Mouse (Mus musculus): ENCODE data around the gene Prkag2.

Prkag2 gene

DNA sequence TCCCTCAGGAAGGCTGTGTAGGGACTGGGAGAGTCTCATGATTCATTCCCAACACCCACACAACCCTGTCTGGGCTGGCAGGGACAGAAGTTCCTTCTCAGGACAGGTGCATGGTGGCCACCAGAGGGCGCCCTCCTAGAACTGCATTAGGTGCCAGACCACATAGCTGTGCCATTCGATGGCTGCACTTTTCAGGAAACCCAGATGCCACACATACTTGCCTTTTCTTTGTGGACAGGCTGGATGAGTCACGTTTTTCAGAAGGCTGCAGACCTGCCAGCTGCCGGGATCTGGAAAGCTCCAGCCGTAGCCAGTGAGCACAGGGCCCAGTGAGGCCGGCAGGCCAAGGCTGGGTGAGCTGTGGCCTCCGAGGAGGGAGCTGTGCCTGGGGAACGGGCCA lies 93.6 kb downstream of the Prkag2 start:
- peak; percentile 46 for DNase-seq (ENCODE audit: extremely low read depth, low read depth, low spot score)

DNA sequence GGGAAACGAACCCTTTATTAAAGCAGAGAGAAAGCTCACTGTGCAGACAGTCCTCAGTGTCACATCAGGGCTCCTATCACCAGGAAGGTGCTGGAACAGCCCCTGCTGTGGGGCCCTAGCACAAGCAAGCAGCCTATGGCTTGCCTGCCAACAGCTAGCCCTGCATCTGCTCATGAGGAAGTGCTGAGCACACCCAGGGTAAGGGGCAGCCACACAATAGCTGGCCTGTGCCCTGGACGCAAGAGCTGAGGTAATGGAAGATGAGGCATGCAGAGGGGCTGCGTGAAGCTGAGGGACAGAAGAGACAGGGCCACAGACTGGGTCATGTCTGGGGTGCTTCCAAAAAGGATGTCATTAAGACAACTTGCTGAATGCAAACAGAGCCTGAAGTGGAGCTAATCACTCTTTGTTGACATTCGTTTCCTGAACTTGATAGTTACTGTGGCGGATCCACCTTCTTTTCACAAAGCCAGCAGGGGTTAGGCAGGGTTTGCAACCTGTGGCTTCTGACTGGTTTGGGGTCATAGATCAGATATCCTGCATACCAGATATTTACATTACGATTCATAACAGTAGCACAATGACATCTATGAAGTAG lies 94.8 kb downstream of the Prkag2 start:
- DNase-seq (ENCODE audit: extremely low read depth, low read depth, low spot score) = no peak

DNA sequence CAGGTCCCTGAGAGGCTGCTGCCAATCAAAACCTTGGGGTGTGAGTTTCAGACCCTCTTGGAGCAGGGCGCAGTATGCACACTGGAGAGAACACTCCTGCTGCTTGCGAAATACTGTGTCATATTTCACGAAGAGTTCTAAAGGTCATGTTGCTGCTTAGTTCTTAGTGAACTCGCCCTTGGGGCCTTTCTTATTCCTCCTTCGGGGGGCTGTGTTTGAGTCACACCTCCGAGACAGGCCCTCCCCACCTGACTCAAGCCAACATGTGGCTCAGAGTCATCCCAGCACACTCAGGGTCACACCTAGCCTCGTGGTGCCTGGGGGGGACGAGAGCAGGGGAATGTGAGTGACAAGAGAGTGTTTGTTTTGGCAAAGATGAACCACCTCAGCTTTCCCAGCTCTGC lies 99.0 kb downstream of the Prkag2 start:
- no peak for DNase-seq (ENCODE audit: extremely low read depth, low read depth, low spot score)

DNA sequence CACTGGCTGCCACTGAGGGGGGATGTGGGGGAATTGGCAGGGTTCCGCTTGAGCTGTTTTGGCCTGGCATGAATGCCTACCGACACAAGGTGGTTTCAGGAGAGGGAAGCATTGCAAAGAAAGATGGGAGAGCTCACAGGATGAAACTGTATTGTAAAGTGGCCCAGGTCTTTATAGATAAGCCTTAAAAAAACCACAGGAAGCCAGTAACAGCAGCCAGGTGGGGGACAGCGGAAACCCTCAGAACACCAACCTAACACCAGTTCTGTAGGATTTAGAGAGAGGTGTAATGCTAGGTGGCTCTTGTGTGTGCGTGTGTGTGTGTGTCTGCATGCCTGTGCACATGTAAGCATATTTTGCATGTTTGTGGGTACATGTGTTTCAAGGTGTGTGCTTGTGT lies 101.1 kb downstream of the Prkag2 start:
- no peak for DNase-seq (ENCODE audit: extremely low read depth, low read depth, low spot score)

DNA sequence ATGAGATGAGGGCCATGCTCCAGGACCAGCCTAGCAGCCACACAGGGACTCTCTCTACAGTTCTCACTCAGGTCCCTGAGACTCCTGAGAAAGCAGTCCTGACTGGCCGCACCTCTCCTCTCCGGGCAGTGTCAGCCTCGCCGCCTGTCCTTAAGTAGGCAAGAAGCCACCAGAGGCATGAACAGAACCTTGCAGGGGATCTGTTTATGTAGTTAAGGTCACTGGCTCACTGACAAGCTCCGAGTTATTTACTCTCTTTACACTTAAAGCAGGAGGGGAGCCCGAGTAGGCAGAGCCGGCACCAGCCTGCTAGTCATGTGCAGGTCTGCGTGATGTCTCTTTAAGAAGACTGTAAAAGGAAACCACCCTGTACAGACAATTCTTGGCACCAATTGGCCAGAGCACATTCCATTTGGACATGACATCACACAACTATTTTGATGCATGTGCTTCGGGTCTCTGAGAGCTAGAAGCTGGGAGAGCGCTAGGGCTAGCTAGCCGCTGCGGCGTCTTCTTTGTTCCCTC lies 104.8 kb downstream of the Prkag2 start:
- no peak for DNase-seq (ENCODE audit: extremely low read depth, low read depth, low spot score)

DNA sequence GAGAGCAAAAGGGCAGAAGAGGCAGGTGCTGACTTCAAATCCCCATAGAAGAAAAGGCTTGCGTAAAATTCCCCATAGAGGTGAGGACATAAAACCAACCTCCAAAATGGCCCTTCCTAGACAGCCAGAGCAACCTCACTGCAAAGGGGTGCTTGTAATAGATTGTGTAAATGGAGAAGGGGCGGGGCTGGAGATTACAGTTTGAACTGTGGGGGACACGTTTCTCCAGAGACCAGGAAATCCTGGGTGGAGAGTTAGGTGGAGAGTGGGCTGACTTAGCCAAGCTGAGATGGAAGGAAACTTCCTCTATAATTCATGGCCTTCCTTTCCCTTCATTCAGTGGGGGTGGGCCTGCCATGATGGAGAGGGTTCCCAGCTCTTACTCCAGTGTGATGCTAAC lies 107.3 kb downstream of the Prkag2 start:
- DNase-seq (ENCODE audit: extremely low read depth, low read depth, low spot score) = no peak

DNA sequence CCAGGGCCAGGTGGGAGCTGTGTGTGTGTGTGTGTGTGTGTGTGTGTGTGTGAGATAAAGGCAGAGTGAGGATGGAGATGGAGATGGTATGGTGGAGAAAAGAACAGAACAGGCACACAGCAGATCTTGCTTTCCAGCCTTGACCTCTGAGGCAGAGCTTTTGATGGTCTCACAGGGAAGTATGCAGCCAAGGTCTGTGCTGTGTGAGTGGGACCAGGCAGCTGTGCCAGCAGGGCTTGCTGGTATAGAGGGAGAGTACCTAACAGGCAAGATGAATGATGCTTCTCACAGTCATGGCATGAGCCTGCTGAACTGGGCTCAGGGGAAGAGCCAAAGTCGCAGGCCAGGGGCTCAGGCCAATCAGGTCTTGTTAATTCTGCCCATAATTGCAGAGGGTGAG lies 108.9 kb downstream of the Prkag2 start:
- no peak for DNase-seq (ENCODE audit: extremely low read depth, low read depth, low spot score)

DNA sequence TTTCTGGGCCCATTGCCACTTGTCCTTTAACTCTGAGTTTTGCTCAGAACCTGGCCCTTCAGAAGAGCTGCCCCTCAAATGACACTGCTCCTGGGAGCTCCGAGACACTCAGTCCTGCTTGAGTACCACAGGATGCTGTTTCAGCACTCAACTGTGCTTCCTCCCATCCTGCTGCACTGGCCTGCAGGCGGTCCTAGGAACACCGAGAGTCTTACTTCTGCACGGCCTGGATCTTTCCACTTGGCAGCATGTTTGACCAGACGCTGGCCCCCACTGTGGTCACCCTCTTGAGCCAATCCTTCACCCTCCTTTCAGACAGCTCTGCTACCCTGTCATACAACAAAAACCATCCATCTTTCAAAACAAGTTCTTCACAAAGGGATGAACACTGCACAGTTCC lies 110.0 kb downstream of the Prkag2 start:
- no peak for DNase-seq (ENCODE audit: extremely low read depth, low read depth, low spot score)

DNA sequence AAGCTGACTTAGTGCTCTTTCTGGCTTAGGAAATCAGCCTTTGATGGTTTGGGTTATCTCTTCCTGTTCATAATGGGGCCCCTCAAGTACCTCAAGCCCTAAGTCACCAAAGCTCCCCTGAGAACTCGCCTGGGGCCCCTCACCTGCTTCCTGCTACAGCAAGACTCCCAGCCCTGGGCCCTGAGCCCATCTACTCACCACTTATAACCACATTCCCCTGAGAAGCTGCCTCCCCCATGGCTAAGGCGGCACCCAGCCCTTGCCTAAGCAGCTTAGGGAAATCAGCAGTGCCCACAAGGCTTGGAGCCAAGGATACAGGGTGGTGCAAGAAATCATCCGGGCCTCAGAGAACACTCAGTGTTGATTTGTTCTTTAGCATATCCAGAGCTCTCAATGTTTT lies 110.8 kb downstream of the Prkag2 start:
- DNase-seq (ENCODE audit: extremely low read depth, low read depth, low spot score) = no peak

DNA sequence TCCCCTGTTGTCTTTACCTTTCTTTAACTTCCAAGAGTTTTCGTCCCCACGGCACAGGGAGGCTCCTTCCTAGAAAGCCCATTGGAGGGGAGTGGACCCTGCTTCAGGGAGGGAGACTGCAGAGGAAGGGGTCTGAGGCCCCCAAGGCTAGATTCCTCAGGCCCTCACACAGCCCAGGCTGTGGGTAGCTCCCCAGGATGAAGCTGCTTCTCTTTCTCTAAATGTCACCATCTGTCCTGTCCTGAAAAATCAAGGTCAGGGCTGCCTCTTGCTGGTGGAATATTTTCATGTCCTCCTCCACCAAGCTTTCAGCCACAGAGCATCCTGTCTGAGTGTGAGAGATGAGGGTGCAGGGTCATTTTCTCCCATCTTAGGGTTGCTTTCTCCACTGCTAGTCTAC lies 113.5 kb downstream of the Prkag2 start:
- DNase-seq (ENCODE audit: extremely low read depth, low read depth, low spot score) = no peak

DNA sequence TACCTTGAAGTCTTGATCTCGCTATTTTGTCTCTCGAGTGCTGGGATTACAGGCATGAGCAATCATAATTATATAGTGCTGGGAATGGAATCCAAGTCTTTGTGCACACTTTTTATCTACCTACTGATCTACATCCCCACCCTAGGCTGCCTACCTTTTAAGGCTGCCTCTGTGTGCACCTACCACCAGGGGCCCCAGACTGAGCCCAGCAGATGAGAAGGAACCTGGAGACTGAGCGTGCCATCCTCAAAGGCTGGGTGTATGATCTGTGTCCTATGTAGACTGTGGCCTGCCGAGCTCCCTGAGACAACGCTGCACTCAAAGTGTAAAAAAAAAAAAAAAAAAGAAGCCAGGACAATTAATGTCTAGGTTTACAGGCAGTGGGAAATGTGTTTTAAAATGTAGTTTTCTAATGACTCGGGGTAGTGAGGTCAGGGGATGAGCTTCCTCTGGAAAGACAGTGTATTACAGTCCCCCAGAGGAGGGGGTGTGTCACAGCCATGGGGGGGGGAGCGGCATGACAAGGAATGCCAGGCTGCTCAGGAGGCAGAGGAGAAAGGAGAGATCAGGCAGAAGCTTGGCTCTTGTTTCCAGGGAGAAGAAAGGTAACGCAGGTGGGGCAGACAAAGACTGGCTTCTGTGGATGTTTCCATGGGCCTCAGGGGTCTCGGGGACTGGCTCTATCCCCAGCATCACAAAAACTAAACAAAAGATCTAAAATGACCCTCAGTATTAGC lies 114.1 kb downstream of the Prkag2 start:
- DNase-seq (ENCODE audit: extremely low read depth, low read depth, low spot score) = no peak

DNA sequence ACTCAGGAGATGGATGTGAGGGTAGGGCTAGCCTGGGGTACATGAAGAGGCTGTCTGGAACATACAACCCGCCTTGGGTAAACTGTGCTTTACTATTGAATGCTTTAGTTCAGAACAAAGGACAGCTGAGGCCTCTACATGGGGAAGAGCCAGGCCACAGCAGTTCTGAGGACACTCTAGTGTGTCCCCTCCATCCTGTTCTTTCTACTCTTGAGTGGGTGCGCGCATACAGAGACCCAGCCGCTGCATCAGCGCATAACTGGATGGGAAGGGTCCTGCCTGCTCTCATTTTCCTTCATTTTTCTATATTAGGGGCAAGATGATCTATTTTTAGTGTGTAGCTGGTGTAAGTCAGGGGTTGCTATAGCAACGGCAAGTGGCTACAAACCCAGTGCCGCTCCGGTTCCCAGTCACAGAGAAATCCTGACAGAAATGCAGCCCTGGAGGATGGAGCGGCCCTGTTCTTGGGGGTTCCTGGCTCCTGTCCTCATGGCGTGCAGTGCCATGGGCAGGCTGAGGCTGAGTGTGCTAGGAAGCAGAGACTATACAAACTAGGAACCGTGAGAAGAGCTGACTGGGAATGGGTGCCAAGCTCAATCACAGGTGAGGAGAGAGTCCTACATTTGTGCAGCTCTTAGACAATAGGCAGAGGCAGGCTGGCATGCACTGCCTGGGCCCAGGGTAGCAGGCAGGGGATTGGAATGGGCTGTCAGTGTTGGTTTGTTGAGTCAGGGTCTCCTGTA lies 114.8 kb downstream of the Prkag2 start:
- DNase-seq (ENCODE audit: extremely low read depth, low read depth, low spot score) = no peak

DNA sequence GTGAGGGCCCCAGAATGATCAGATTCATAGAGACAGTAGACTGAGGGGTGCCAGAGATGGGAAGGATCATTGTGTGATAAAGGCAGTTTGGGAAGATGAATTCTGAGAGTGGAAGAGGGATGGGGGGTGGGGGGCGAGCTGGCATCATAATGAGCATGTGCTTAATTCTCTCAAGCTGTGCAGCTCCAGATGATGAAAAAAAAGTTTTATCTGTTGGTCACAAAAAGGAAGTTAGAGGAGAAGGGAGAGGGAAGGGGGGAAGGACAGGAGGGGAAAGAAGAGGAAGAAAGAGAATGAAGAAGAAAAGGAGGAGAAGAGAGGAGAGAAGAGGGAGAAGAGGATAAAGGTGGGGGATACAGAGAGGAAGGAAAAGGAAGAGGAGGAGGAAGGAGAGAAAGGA lies 116.3 kb downstream of the Prkag2 start:
- DNase-seq (ENCODE audit: extremely low read depth, low read depth, low spot score) = no peak

DNA sequence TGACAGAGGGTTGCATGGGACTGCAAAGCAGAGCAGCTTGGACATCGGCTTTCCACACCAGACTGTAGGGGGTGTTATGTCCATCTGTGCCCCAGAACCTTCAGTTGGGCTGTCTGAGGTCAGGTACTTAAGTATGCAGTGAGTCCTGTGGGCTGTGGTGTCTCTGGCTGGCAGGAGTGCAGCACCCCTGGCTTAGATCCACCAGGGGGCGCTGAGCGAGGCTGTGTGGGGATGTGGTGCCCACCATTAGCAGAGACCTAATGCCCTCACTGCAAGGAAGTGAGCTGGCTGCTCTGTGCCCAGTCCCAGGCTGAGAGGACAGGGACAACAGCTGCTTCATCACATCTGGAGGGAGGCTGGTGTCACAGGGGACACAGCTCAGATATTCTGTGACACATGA lies 116.9 kb downstream of the Prkag2 start:
- DNase-seq (ENCODE audit: extremely low read depth, low read depth, low spot score) = no peak

DNA sequence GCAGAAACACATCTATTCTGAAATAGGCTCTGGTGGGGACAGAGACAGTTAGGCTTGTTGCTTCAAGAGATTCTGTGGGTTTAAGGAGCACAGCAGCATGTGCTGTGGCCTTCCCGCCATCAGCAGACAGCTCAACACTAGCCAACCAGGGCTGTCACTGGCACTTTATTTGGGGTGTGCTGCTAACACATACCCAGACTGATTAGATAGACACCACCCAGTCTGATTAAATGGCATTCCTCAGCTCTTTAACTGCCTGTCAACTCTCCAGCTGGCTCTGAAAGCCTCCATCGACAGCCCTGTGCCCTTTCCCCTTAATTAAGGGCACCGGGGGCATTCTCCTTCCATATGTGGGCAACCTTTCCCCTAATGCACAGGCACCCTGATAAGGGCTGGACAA lies 118.2 kb downstream of the Prkag2 start:
- DNase-seq (ENCODE audit: extremely low read depth, low read depth, low spot score) = no peak

DNA sequence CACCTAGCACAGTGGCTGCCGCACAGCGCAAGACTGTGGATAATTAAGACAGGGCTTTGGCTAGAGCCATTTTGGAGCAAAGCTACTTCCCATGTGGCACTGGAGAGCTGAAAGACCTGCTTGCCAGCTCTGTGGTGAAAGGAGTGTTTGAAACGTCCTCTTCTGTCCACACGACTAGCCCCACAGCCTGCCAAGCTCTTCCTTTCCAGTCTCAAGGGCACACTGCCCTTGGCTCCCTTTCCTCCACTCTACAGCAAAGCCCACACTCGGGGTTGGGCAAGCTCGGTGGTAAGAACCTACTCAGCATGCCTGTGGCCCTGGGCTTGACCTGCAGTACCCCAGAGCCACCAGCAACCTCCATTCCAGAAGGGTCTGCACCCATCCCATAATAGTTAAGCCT lies 118.7 kb downstream of the Prkag2 start:
- peak; percentile 23 for DNase-seq (ENCODE audit: extremely low read depth, low read depth, low spot score)

DNA sequence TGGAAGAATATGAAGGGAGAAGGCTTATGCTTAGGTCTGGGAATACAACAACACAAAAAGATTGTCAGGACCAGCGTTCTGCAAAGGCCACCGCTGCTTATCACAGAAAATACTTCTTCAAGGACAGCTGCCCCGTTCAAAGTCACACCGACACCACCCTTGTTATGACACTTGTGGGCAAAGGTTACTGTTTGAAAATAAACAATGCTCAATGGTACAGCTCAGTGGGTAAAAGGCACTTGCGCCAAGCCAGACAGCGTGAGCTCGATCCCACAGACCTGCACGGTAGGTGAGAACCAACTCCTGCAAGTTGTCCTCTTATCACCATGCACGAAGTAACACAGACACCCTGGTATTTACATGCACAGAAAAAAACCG lies 120.5 kb downstream of the Prkag2 start:
- DNase-seq (ENCODE audit: extremely low read depth, low read depth, low spot score) = no peak

DNA sequence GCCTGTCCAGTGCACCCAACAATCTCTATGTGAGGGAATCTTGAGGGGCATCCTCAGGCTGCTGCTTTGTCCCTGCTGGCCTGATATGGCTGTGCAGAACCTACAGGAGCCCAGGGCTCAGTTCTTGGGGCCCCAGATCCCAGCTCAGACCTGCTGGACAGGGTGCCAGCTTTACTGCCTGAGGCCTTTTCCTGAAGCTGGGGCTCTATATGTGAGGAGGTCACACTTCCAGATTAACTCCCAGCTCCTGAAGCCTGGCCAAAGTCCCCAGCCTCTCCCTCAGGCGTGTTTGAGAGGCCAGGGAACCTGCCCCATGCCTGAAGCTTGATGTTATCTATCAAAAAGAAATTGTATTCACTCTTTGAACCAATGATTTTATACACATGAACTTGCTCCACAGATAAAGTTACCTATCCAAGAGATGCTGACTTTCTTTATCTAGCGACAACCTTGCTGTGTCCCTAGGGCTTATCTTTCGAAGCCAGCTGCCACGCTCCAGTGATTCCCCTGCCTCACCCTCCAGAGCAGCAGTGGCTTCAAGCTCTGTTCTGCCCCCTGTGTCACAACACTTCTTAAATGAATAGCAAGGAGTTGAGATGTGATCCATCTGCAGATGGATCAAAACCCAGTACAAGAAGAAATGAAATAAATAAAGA lies 121.0 kb downstream of the Prkag2 start:
- no peak for DNase-seq (ENCODE audit: extremely low read depth, low read depth, low spot score)

DNA sequence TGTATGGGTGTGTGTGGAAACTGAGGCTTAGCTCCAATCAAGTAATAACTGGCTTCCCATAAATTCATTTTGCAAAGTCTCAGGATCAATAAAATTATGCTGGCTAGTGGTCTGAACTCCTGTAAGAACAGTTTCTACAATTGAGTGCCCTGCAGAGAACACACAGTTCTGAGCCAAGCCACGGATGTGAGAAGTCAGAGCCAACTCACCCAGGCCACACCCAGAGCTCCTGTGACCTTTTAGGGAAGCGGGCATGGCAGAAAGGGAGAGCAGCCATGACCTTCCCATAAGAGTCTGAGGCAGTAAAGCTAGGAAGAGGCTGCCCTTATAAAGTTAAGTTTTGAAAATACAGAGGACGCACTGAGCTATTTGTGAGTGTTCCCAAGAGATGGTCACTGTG lies 123.5 kb downstream of the Prkag2 start:
- no peak for DNase-seq (ENCODE audit: extremely low read depth, low read depth, low spot score)

DNA sequence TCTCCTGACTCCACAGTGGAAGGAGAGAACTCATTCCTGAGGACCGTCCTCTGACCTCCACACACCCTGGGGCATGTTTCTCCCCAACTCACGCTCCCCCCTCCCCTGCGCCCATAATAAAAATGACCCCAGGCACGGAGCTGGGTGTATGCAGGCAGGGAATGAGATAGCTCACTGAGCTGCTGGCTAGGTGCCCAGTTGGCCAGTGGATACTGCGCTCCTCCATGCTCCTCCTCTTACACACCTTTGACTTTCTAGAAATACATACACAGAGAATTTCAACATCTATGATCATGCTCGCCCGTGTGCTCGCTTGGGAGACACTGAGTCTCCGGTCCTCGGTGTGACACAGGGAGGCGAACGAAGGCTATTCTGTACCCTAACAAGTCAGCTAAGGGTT lies 124.2 kb downstream of the Prkag2 start:
- no peak for DNase-seq (ENCODE audit: extremely low read depth, low read depth, low spot score)

DNA sequence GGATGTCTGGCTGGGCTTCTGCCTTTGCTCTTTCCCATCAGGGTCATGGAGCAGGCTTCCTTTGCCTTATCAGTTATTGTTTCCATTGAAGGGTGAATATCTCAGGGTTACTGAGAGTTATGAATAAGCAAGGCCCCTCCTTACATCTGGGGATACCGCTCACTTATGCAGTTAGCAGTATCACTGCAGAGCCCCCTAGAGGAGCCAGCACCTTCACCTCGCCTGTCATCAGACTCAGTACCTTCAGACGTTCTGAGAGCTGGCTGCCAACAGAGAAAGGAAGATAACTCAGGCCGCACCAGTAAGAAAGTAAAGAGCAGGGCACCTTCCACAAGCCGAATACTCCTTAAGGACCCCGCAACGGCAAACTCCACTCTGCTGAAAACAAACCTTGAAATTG lies 125.3 kb downstream of the Prkag2 start:
- no peak for DNase-seq (ENCODE audit: extremely low read depth, low read depth, low spot score)

All from fat pad, adult 2 months (tissue).